Mouse (Mus musculus): Measurements from ENCODE around the gene Ap1g2.
A peak's percentile ranks its signal among the peaks of the same experiment; 100 is the strongest.

Gene Ap1g2

GRCm38 (mm10) chr14:55089199-55089947, 17.0 kb downstream of the Ap1g2 start:
- DNase-seq (ENCODE audit: extremely low spot score, low read depth, low spot score): no peak

- DNase-seq (ENCODE audit: extremely low spot score, low read depth, low spot score): no peak
Observed at GRCm38 (mm10) chr14:55086009-55086514, 20.3 kb downstream of the Ap1g2 start.

- no peak for DNase-seq (ENCODE audit: extremely low spot score, low read depth, low spot score)
Observed at GRCm38 (mm10) chr14:55085324-55086008, 20.9 kb downstream of the Ap1g2 start.

GRCm38 (mm10) chr14:55083481-55083880, 22.9 kb downstream of the Ap1g2 start:
- DNase-seq (ENCODE audit: extremely low spot score, low read depth, low spot score): no peak

- DNase-seq (ENCODE audit: extremely low spot score, low read depth, low spot score): no peak
Observed at GRCm38 (mm10) chr14:55081105-55081504, 25.3 kb downstream of the Ap1g2 start.

GRCm38 (mm10) chr14:55079214-55079970, 27.0 kb downstream of the Ap1g2 start:
- DNase-seq (ENCODE audit: extremely low spot score, low read depth, low spot score): peak; percentile 60

GRCm38 (mm10) chr14:55078366-55078989, 27.9 kb downstream of the Ap1g2 start:
- DNase-seq (ENCODE audit: extremely low spot score, low read depth, low spot score): no peak

- no peak for DNase-seq (ENCODE audit: extremely low spot score, low read depth, low spot score)
Observed at GRCm38 (mm10) chr14:55077481-55078365, 28.7 kb downstream of the Ap1g2 start.

- no peak for DNase-seq (ENCODE audit: extremely low spot score, low read depth, low spot score)
Observed at GRCm38 (mm10) chr14:55076956-55077355, 29.4 kb downstream of the Ap1g2 start.

GRCm38 (mm10) chr14:55076224-55076623, 30.2 kb downstream of the Ap1g2 start:
- DNase-seq (ENCODE audit: extremely low spot score, low read depth, low spot score): no peak

GRCm38 (mm10) chr14:55074416-55074815, 32.0 kb downstream of the Ap1g2 start:
- DNase-seq (ENCODE audit: extremely low spot score, low read depth, low spot score): no peak

- DNase-seq (ENCODE audit: extremely low spot score, low read depth, low spot score): no peak
Observed at GRCm38 (mm10) chr14:55071756-55072155, 34.6 kb downstream of the Ap1g2 start.

- no peak for DNase-seq (ENCODE audit: extremely low spot score, low read depth, low spot score)
Observed at GRCm38 (mm10) chr14:55066042-55066441, 40.4 kb downstream of the Ap1g2 start.

GRCm38 (mm10) chr14:55065391-55065790, 41.0 kb downstream of the Ap1g2 start:
- no peak for DNase-seq (ENCODE audit: extremely low spot score, low read depth, low spot score)

GRCm38 (mm10) chr14:55064481-55065370, 41.7 kb downstream of the Ap1g2 start:
- no peak for DNase-seq (ENCODE audit: extremely low spot score, low read depth, low spot score)

GRCm38 (mm10) chr14:55063581-55064381, 42.6 kb downstream of the Ap1g2 start:
- DNase-seq (ENCODE audit: extremely low spot score, low read depth, low spot score): no peak

GRCm38 (mm10) chr14:55063117-55063516, 43.3 kb downstream of the Ap1g2 start:
- no peak for DNase-seq (ENCODE audit: extremely low spot score, low read depth, low spot score)

GRCm38 (mm10) chr14:55062626-55063025, 43.8 kb downstream of the Ap1g2 start:
- no peak for DNase-seq (ENCODE audit: extremely low spot score, low read depth, low spot score)
